Mouse (Mus musculus) lung, postnatal 0 days (tissue): ENCODE measurements around the gene Npff. TPM values are rescaled to one million over a fixed set of nuclear protein-coding genes. Genes with fewer than 3 reads are reported as not detected.

Experiments
- ATAC-seq: fragments of 200-750 bp; cut with Nextera tagmentation; 2 replicates; pipeline ENCODE4 v1.8.0; 2017; ENCODE audit warnings: moderate library complexity
- DNase-seq: peaks from one replicate; pipeline ENCODE4 v3.0.0-alpha.2; 2016; ENCODE audit warnings: low spot score
- H3K27ac ChIP-seq: fragments of 300-500 bp; sonication (generic); 2 replicates; pipeline ENCODE4 v1.5.1; 2014; ENCODE audit warnings: antibody characterized with exemption, mild to moderate bottlenecking, low read length, mixed read lengths
- H3K27me3 ChIP-seq: fragments of 300-500 bp; sonication (generic); replicated peaks from 2 replicates; pipeline ENCODE4 v1.6.1; 2014; ENCODE audit warnings: low read length, mixed read lengths; ENCODE audit not compliant: insufficient read depth
- H3K36me3 ChIP-seq: fragments of 300-500 bp; sonication (generic); 2 replicates; pipeline ENCODE4 v1.6.1; 2014; ENCODE audit warnings: low read length, mixed read lengths; ENCODE audit not compliant: insufficient read depth
- H3K4me1 ChIP-seq: fragments of 300-500 bp; sonication (generic); 2 replicates; pipeline ENCODE4 v1.6.1; 2014; ENCODE audit warnings: antibody characterized with exemption, low read depth, low read length, mixed read lengths; ENCODE audit not compliant: insufficient read depth
- H3K4me2 ChIP-seq: fragments of 300-500 bp; sonication (generic); replicated peaks from 2 replicates; pipeline ENCODE4 v1.6.1; 2014; ENCODE audit warnings: low read depth, mild to moderate bottlenecking, low read length, moderate library complexity, mixed read lengths
- H3K4me3 ChIP-seq: fragments of 300-500 bp; sonication (generic); 2 replicates; pipeline ENCODE4 v1.5.1; 2014; ENCODE audit warnings: low read depth, low read length
- H3K9ac ChIP-seq: fragments of 300-500 bp; sonication (generic); replicated peaks from 2 replicates; pipeline ENCODE4 v1.6.1; 2014; ENCODE audit warnings: low read depth, mild to moderate bottlenecking
- H3K9me3 ChIP-seq: fragments of 300-500 bp; sonication (generic); 2 replicates; pipeline ENCODE4 v1.6.1; 2016; ENCODE audit warnings: low read length, mixed read lengths
- CTCF ChIP-seq: IDR thresholded peaks from 2 replicates; pipeline ENCODE4 v1.5.1; 2016; ENCODE audit warnings: antibody characterized with exemption, mild to moderate bottlenecking
- EP300 ChIP-seq: IDR thresholded peaks from 2 replicates; pipeline ENCODE4 v1.6.1; 2016; ENCODE audit warnings: antibody characterized with exemption, mild to moderate bottlenecking, control low read depth
- WGBS: fragments of 180-500 bp; shearing (Covaris S2); extraction: QIAGEN DNeasy Blood & Tissue Kit; methylation state at CpG from one replicate; pipeline ENCODE4 v1.1.7; 2014; 5-methylcytosine and 5-hydroxymethylcytosine counted together
- polyA plus RNA-seq: library from polyadenylated mRNA; unstranded; fragments of >200 nt; fragmentation: Nextera tagmentation; extraction: Ambion mirVana; gene quantifications from 2 replicates; pipeline ENCODE4 v1.2.1, GENCODE M21; 2015

Gene Npff
- polyA plus RNA-seq, 1 experiment from 2014 or later: 3.7 TPM

DNA sequence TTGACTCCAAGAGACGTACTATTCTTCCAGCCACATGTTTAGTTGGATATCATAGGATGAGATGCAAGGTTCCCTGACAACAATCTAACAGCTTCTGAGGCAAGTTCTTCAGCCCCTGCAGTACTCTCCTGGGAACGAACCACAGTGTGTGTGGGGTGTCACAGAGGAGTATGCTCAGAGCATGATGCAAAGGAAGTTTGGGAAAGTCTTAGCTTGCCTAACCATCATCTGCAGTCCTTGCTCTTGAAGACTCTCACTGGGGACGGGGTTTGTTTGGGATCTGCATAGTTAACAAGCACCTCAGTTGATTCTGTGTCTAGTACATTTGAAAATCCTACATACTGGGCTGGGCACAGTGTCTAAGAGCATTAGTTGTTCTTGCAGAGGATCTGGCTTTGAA, 16.4 kb downstream of the Npff start:
- 76% methylated on average over 3 of the region's 3 CpGs for WGBS
- Histone ChIP-seq H3K9ac (no peak overlapping the region), H3K4me3 (no peak overlapping the region), H3K9me3 (no peaks in the 10 kb centered on the region), H3K27me3 (no peaks in the 10 kb centered on the region), H3K27ac (no peak overlapping the region), H3K4me2 (no peak overlapping the region), H3K4me1 (no peaks in the 10 kb centered on the region; the same call in 1 of the 2 replicates), H3K36me3 (peaks cover 8% of the 10 kb centered on the region; the same call in 1 of the 2 replicates)
- no peak for ATAC-seq
- DNase-seq: no peak
- TF ChIP-seq CTCF (no peak), EP300 (no peak)

GRCm38 (mm10) chr15:102507561-102507960, 17.2 kb downstream of the Npff start:
- Histone ChIP-seq H3K4me3 (no peak overlapping the region), H3K27ac (no peak overlapping the region), H3K36me3 (peaks cover 16% of the 10 kb centered on the region; the same call in 1 of the 2 replicates), H3K9ac (no peak overlapping the region), H3K9me3 (no peaks in the 10 kb centered on the region), H3K4me1 (no peaks in the 10 kb centered on the region; the same call in 1 of the 2 replicates), H3K4me2 (no peak overlapping the region), H3K27me3 (no peaks in the 10 kb centered on the region)
- no peak for DNase-seq
- no peak for TF ChIP-seq CTCF
- no peak for ATAC-seq

GRCm38 (mm10) chr15:102506864-102507263, 17.9 kb downstream of the Npff start:
- H3K4me3 ChIP-seq: no peak overlapping the region
- no peak overlapping the region for H3K4me2 ChIP-seq
- peaks cover 17% of the 10 kb centered on the region; the same call in 1 of the 2 replicates for H3K36me3 ChIP-seq
- ATAC-seq: no peak
- TF ChIP-seq EP300: no peak
- no peak for TF ChIP-seq CTCF
- no peak overlapping the region for H3K9ac ChIP-seq
- WGBS: 84% methylated on average over 1 of the region's 1 CpGs
- no peak for DNase-seq
- no peaks in the 10 kb centered on the region for H3K9me3 ChIP-seq
- no peaks in the 10 kb centered on the region; the same call in 1 of the 2 replicates for H3K4me1 ChIP-seq
- no peaks in the 10 kb centered on the region for H3K27me3 ChIP-seq
- H3K27ac ChIP-seq: no peak overlapping the region

DNA sequence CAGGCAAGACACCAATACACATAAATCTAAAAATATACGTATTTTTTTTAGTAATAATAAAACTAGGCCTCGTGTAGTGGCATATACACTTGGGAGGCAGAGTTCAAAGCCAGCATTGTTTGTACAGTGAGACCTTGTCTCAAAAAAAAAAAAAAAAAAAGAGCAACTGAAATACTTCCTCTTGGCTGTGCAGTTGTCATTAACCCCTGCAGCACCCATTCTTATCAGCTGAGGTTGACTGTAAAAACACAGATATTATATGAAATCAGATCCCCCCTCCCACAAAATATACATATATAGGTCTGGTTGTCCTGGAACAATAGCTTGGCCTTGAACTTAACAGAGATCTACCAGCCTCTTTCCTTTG, 18.3 kb downstream of the Npff start:
- Histone ChIP-seq H3K27me3 (no peaks in the 10 kb centered on the region), H3K9me3 (no peaks in the 10 kb centered on the region), H3K4me3 (no peak overlapping the region), H3K36me3 (peaks cover 18% of the 10 kb centered on the region; the same call in 1 of the 2 replicates), H3K27ac (no peak overlapping the region), H3K9ac (no peak overlapping the region), H3K4me1 (no peaks in the 10 kb centered on the region; the same call in 1 of the 2 replicates), H3K4me2 (no peak overlapping the region)
- DNase-seq (no peak), ATAC-seq (no peak)
- 3% methylated on average over 2 of the region's 2 CpGs for WGBS
- TF ChIP-seq EP300: no peak
- no peak for TF ChIP-seq CTCF

DNA sequence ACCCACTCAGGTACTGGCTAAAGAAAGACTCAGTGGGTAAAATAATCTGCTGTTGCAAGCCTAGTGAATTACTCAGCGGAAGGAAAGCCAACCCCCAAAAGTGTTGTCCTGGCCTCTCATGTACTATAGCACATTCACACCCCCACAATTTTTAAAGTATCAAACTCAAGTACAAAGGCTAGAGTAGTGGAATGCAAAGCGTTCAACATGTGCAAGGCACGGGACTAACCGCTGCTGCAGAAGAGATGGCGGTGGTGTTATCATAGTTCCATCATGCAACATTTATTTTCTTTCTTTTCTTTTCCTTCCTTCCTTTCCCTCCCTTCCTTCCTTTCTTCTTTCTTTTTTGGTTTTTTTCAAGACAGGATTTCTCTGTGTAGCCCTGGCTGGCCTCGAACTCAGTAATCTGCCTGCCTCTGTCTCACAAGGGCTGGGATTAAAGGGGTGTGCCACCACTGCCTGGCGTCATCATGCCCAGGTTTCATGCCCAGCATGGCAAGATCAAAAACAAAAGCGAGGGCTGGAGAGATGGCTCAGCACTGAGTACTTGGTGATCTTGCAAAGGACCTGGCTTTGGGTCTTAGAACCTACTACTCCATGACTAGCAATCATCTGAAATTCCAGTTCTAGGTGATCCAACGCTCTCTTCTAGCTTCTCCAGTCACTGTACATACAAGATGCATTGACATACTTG, 18.8 kb downstream of the Npff start:
- peaks cover 23% of the 10 kb centered on the region for H3K36me3 ChIP-seq
- no peaks in the 10 kb centered on the region for H3K27me3 ChIP-seq
- peak; percentile 50 for DNase-seq
- no peaks in the 10 kb centered on the region for H3K9me3 ChIP-seq
- WGBS: 49% methylated on average over 9 of the region's 9 CpGs
- no peak overlapping the region for H3K9ac ChIP-seq
- H3K4me3 ChIP-seq: no peak overlapping the region
- TF ChIP-seq CTCF: no peak
- peak; percentile 31; the same call in 1 of the 2 replicates for ATAC-seq
- H3K27ac ChIP-seq: no peak overlapping the region
- H3K4me1 ChIP-seq: no peaks in the 10 kb centered on the region; the same call in 1 of the 2 replicates
- no peak overlapping the region for H3K4me2 ChIP-seq

GRCm38 (mm10) chr15:102505073-102505769, 19.5 kb downstream of the Npff start:
- Histone ChIP-seq H3K36me3 (peaks cover 30% of the 10 kb centered on the region), H3K27me3 (no peaks in the 10 kb centered on the region), H3K9ac (no peak overlapping the region), H3K9me3 (no peaks in the 10 kb centered on the region), H3K4me2 (no peak overlapping the region), H3K27ac (no peak overlapping the region), H3K4me3 (no peak overlapping the region), H3K4me1 (no peaks in the 10 kb centered on the region; the same call in 1 of the 2 replicates)
- no peak for ATAC-seq
- peak; percentile 9; the same call in 1 of the 2 replicates for TF ChIP-seq CTCF
- no peak for TF ChIP-seq EP300
- WGBS: 48% methylated on average over 12 of the region's 12 CpGs
- no peak for DNase-seq
